Mouse (Mus musculus) 416B (cell line): ENCODE measurements around the gene Mpst.

Source experiments
- DNase-seq: peaks from one replicate; pipeline ENCODE4 v3.0.0; 2011; ENCODE audit warnings: low read depth

The Mpst gene

GRCm38 (mm10) chr15:78403896-78404295 lies 2.3 kb upstream of the Mpst start:
- no peak for DNase-seq

GRCm38 (mm10) chr15:78405098-78405497 lies 1.1 kb upstream of the Mpst start:
- no peak for DNase-seq

- peak; percentile 80 for DNase-seq
These were observed 552 bp upstream of the Mpst start, which contains the start of gene Tst for GRCm38 (mm10) chr15:78405517-78406211. Tst (minus strand) TSS chr15:78405907.

- no peak for DNase-seq
These were observed 3.4 kb downstream of the Mpst start for GRCm38 (mm10) chr15:78409570-78410052.

GRCm38 (mm10) chr15:78413083-78413718 lies 7.0 kb downstream of the Mpst start:
- DNase-seq, result peak; percentile 88

GRCm38 (mm10) chr15:78413719-78414117 lies 7.5 kb downstream of the Mpst start:
- DNase-seq, result no peak

- DNase-seq, result no peak
These were observed 7.9 kb downstream of the Mpst start for GRCm38 (mm10) chr15:78414157-78414556.

GRCm38 (mm10) chr15:78416937-78417336 lies 10.7 kb downstream of the Mpst start:
- no peak for DNase-seq

- DNase-seq, result peak; percentile 21
These were observed 14.2 kb downstream of the Mpst start for GRCm38 (mm10) chr15:78420395-78420794.

GRCm38 (mm10) chr15:78422046-78422956 lies 16.1 kb downstream of the Mpst start:
- peak; percentile 74 for DNase-seq

- no peak for DNase-seq
These were observed 18.3 kb downstream of the Mpst start for GRCm38 (mm10) chr15:78424507-78424906.

GRCm38 (mm10) chr15:78425230-78425629 lies 19.0 kb downstream of the Mpst start:
- DNase-seq, result no peak

- no peak for DNase-seq
These were observed 22.3 kb downstream of the Mpst start, which contains the start of gene Kctd17 for GRCm38 (mm10) chr15:78428391-78429138. Kctd17 (plus strand) TSS chr15:78428564.

GRCm38 (mm10) chr15:78429139-78429459 lies 22.9 kb downstream of the Mpst start:
- DNase-seq, result no peak

GRCm38 (mm10) chr15:78429871-78430622 lies 23.8 kb downstream of the Mpst start:
- DNase-seq, result no peak

- no peak for DNase-seq
These were observed 24.7 kb downstream of the Mpst start for GRCm38 (mm10) chr15:78430874-78431273.

GRCm38 (mm10) chr15:78431541-78432121 lies 25.4 kb downstream of the Mpst start:
- DNase-seq, result no peak

GRCm38 (mm10) chr15:78434896-78435520 lies 28.8 kb downstream of the Mpst start:
- peak; percentile 61 for DNase-seq

- no peak for DNase-seq
These were observed 29.5 kb downstream of the Mpst start for GRCm38 (mm10) chr15:78435681-78436080.
